ENCODE assay signal across 27 mouse cellular contexts in genomic region chr19:37570966-37571718, GRCm38 (mm10). TPM values are rescaled to one million over a fixed set of nuclear protein-coding genes. Genes with fewer than 3 reads are reported as not detected.
A peak's percentile ranks its signal among the peaks of the same experiment; 100 is the strongest.
DNase-seq lines count a peak whose midpoint lies in the region; ATAC-seq and TF ChIP-seq lines count a peak whose summit lies in the region.
"Had no signal": no experiment of that assay in that cellular context is flagged by ENCODE, and none has a peak within 500 bp of the region (broad histone marks: within the 10 kb centered on the region; RNA-seq: fewer than 3 reads in every experiment).

No protein-coding gene starts in this region.

- H3K4me3 ChIP-seq in embryonic facial prominence, embryonic 14.5 days (ENCODE audit: low read depth, low read length) = no peak overlapping the region
- H3K4me3 ChIP-seq in embryonic facial prominence, embryonic 10.5 days = no peak overlapping the region
- H3K4me3 ChIP-seq in midbrain, embryonic 11.5 days (ENCODE audit: low read depth, low read length) = no peak overlapping the region
- H3K4me3 ChIP-seq in midbrain, postnatal 0 days (ENCODE audit: low read depth, low read length) = no peak overlapping the region
- H3K4me3 ChIP-seq: hindbrain, embryonic 13.5 days; limb, embryonic 13.5 days; lung, embryonic 15.5 days had no signal

- no peak for TF ChIP-seq CTCF in midbrain, postnatal 0 days (IDR thresholded peaks at IDR 0.05)

- no peaks in the 10 kb centered on the region for H3K27me3 ChIP-seq in embryonic facial prominence, embryonic 14.5 days (replicated peaks; ENCODE audit: control insufficient read depth, insufficient read depth, low read length)
- H3K27me3 ChIP-seq in embryonic facial prominence, embryonic 10.5 days (replicated peaks; ENCODE audit: low read depth, poor library complexity, severe bottlenecking) = peaks cover 6% of the 10 kb centered on the region; the same call in 1 of the 2 replicates
- H3K27me3 ChIP-seq in midbrain, embryonic 11.5 days (ENCODE audit: control insufficient read depth, insufficient read depth, low read length) = no peaks in the 10 kb centered on the region
- no peaks in the 10 kb centered on the region for H3K27me3 ChIP-seq in midbrain, postnatal 0 days (ENCODE audit: insufficient read depth, low read length)
- H3K27me3 ChIP-seq: lung, embryonic 15.5 days; Patski had no signal

- no peak overlapping the region for H3K27ac ChIP-seq in embryonic facial prominence, embryonic 14.5 days (replicated peaks; ENCODE audit: low read depth, low read length)
- H3K27ac ChIP-seq in embryonic facial prominence, embryonic 10.5 days (replicated peaks) = no peak overlapping the region
- H3K27ac ChIP-seq in midbrain, embryonic 11.5 days (ENCODE audit: low read depth, low read length) = no peak overlapping the region
- H3K27ac ChIP-seq in midbrain, postnatal 0 days (ENCODE audit: low read depth, low read length) = no peak overlapping the region
- H3K27ac ChIP-seq: hindbrain, embryonic 13.5 days; kidney, postnatal 0 days; limb, embryonic 13.5 days; lung, embryonic 15.5 days had no signal

- DNase-seq in embryonic facial prominence, embryonic 14.5 days (ENCODE audit: low spot score) = peak; percentile 58
- no peak for DNase-seq in embryonic facial prominence, embryonic 10.5 days (ENCODE audit: low spot score)
- peak; percentile 79 for DNase-seq in midbrain, embryonic 11.5 days (ENCODE audit: low spot score, missing footprints)
- DNase-seq in midbrain, postnatal 0 days (ENCODE audit: low spot score) = no peak
- peak; percentile 97 for DNase-seq in Muller cell, postnatal 12 days (ENCODE audit: inconsistent ontology term)
- DNase-seq in retina, embryonic 14.5 days (ENCODE audit: low spot score) = peak; percentile 88
- DNase-seq in frontal cortex, postnatal 10 days (ENCODE audit: low spot score in 2 of 2) = no peak
- DNase-seq: adrenal gland, postnatal 14 days; cerebellum, adult 18-20 months; cerebellum, postnatal 10 days; gastrocnemius, postnatal 25 days; heart, adult 18-20 months; heart, postnatal 36 days; kidney, adult 8-10 months; kidney, postnatal 4 days; right cerebral cortex, adult 18-20 months; spleen, adult 18-20 months; thymus, postnatal 25 days had no signal

- 76% methylated on average over 10 of the region's 10 CpGs for WGBS in embryonic facial prominence, embryonic 14.5 days
- WGBS in embryonic facial prominence, embryonic 10.5 days = 83% methylated on average over 10 of the region's 10 CpGs
- 67% methylated on average over 10 of the region's 10 CpGs for WGBS in midbrain, embryonic 11.5 days
- WGBS in midbrain, postnatal 0 days = 50% methylated on average over 10 of the region's 10 CpGs

- H3K9ac ChIP-seq in embryonic facial prominence, embryonic 14.5 days (ENCODE audit: low read depth, low read length) = no peak overlapping the region
- H3K9ac ChIP-seq in midbrain, embryonic 11.5 days (ENCODE audit: low read length) = no peak overlapping the region
- H3K9ac ChIP-seq in midbrain, postnatal 0 days (replicated peaks; ENCODE audit: low read length, poor library complexity, severe bottlenecking) = no peak overlapping the region
- H3K9ac ChIP-seq: hindbrain, embryonic 13.5 days; limb, embryonic 13.5 days; lung, embryonic 15.5 days had no signal

- no peak overlapping the region for H3K4me2 ChIP-seq in embryonic facial prominence, embryonic 14.5 days (ENCODE audit: low read depth, low read length)
- no peak overlapping the region for H3K4me2 ChIP-seq in midbrain, embryonic 11.5 days
- no peak overlapping the region for H3K4me2 ChIP-seq in midbrain, postnatal 0 days (ENCODE audit: low read depth, low read length, poor library complexity, severe bottlenecking)
- H3K4me2 ChIP-seq: heart, embryonic 11.5 days; hindbrain, embryonic 13.5 days; limb, embryonic 13.5 days; liver, embryonic 11.5 days; lung, embryonic 15.5 days had no signal

- ATAC-seq in embryonic facial prominence, embryonic 14.5 days (ENCODE audit: low read depth) = peak; percentile 41; the same call in 1 of the 2 replicates
- no peak for ATAC-seq in midbrain, embryonic 11.5 days (ENCODE audit: low FRiP score)
- no peak for ATAC-seq in midbrain, postnatal 0 days (ENCODE audit: low FRiP score)
- ATAC-seq: intestine, embryonic 16.5 days; Patski had no signal

- H3K36me3 ChIP-seq in embryonic facial prominence, embryonic 14.5 days (ENCODE audit: control insufficient read depth, insufficient read depth, low read length) = no peaks in the 10 kb centered on the region
- no peaks in the 10 kb centered on the region for H3K36me3 ChIP-seq in embryonic facial prominence, embryonic 10.5 days (replicated peaks)
- no peaks in the 10 kb centered on the region for H3K36me3 ChIP-seq in midbrain, embryonic 11.5 days (ENCODE audit: control insufficient read depth, insufficient read depth, low read length)
- H3K36me3 ChIP-seq in midbrain, postnatal 0 days (ENCODE audit: insufficient read depth, low read length) = no peaks in the 10 kb centered on the region
- H3K36me3 ChIP-seq: hindbrain, embryonic 13.5 days; limb, embryonic 13.5 days; lung, embryonic 15.5 days had no signal

- no peaks in the 10 kb centered on the region for H3K4me1 ChIP-seq in embryonic facial prominence, embryonic 14.5 days (ENCODE audit: control insufficient read depth, insufficient read depth, low read length)
- H3K4me1 ChIP-seq in embryonic facial prominence, embryonic 10.5 days = peaks cover 4% of the 10 kb centered on the region
- no peaks in the 10 kb centered on the region for H3K4me1 ChIP-seq in midbrain, embryonic 11.5 days (ENCODE audit: control insufficient read depth, insufficient read depth, low read length)
- no peaks in the 10 kb centered on the region for H3K4me1 ChIP-seq in midbrain, postnatal 0 days (ENCODE audit: insufficient read depth, low read length)
- H3K4me1 ChIP-seq: limb, embryonic 13.5 days; lung, embryonic 15.5 days had no signal

- H3K9me3 ChIP-seq in embryonic facial prominence, embryonic 14.5 days (ENCODE audit: control insufficient read depth, low read length) = no peaks in the 10 kb centered on the region
- no peaks in the 10 kb centered on the region for H3K9me3 ChIP-seq in embryonic facial prominence, embryonic 10.5 days
- no peaks in the 10 kb centered on the region for H3K9me3 ChIP-seq in midbrain, embryonic 11.5 days (ENCODE audit: control insufficient read depth, low read length)
- no peaks in the 10 kb centered on the region for H3K9me3 ChIP-seq in midbrain, postnatal 0 days (ENCODE audit: low read length)
- H3K9me3 ChIP-seq: G1E; hindbrain, embryonic 13.5 days; limb, embryonic 13.5 days; lung, embryonic 15.5 days had no signal

RNA-seq across cellular contexts. Expression of gene Exoc6, which starts 20.9 kb away (rescaled TPM):
- polyA plus RNA-seq in embryonic facial prominence, embryonic 14.5 days (2014; fragmentation: Nextera tagmentation; extraction: Ambion mirVana) = 10.7 and 13.0 TPM in 2 replicates
- polyA plus RNA-seq in embryonic facial prominence, embryonic 10.5 days (2016; fragmentation: Nextera tagmentation; extraction: Ambion mirVana) = 7.5 and 8.5 TPM in 2 replicates
- 8.6 and 9.6 TPM in 2 replicates for polyA plus RNA-seq in midbrain, embryonic 11.5 days (2014; fragmentation: Nextera tagmentation; extraction: Ambion mirVana)
- 27.2 and 29.2 TPM in 2 replicates for total RNA-seq in midbrain, postnatal 0 days (2014; rRNA removed)
- polyA plus RNA-seq in midbrain, postnatal 0 days (2015; fragmentation: Nextera tagmentation; extraction: Ambion mirVana) = 25.5 and 27.5 TPM in 2 replicates

Comparison
In these comparisons a context has a peak if more than half of its experiments do, and no peak if none do; other contexts are left out.
1. DNase-seq: peak in embryonic facial prominence, embryonic 14.5 days (single experiment), midbrain, embryonic 11.5 days (single experiment), Muller cell, postnatal 12 days (single experiment) and retina, embryonic 14.5 days (single experiment); none in embryonic facial prominence, embryonic 10.5 days (single experiment), midbrain, postnatal 0 days (single experiment) and frontal cortex, postnatal 10 days (0 of 2).